Mouse (Mus musculus): Measurements from ENCODE around the gene Stk24. TPM values are rescaled to one million over a fixed set of nuclear protein-coding genes. Genes with fewer than 3 reads are reported as not detected.
"Not testable (repeated sequence)": the region's sequence is repeated elsewhere in the genome, so short reads cannot be mapped to it uniquely, and the experiment has no call there.

Stk24 gene
- total RNA-seq (2014; fragmentation: Nextera tagmentation) = 87.1 and 141 TPM in 2 replicates
- 63.5 and 70.6 TPM in 2 replicates for total RNA-seq (2017)

GRCm38 (mm10) chr14:121379827-121380145, at the start of gene Stk24:
Gene Stk24 (minus strand): TSS chr14:121380011.
- ATAC-seq (replicated peaks; ENCODE audit: poor library complexity, severe bottlenecking) = peak; percentile 31

DNA sequence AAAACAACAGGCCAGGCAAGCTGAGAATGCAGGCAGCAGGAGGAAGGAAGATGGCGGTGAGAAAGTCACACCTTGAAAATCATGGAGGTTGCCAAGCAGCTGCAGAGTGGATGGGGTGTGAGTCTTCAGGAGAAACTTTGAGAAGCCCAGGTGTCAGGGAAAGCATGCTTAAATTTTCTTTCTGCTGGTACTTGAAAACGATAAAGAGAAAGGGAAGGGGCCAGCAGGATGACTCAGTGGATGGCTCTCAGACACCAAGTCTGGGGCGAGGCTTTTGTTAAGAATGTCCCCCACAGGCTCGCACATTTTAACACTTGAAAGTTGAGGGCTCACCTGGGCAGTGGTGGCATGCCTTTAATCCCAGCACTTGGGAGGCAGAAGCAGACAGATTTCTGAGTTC, 48.3 kb upstream of the Stk24 start:
- ATAC-seq (replicated peaks; ENCODE audit: poor library complexity, severe bottlenecking) = no peak

DNA sequence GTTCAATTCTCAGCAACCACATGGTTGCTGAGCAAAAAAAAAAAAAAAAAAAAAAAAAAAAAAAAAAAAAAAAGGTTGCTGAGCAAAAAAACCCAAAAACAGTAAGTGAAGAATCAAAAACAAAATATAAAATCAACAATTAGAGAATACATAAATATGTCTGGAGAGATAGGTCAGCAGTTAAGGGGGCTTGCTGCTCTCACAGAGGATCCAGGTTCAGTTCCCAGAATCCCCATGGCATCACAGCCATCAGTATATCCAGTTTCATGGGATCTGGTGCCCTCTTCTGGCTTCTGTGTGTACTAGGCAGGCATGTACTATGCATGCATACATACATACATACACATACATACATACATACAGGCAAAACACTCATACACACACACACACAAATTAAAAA, 46.9 kb upstream of the Stk24 start:
- peak; percentile 32 for ATAC-seq (replicated peaks; ENCODE audit: poor library complexity, severe bottlenecking)

DNA sequence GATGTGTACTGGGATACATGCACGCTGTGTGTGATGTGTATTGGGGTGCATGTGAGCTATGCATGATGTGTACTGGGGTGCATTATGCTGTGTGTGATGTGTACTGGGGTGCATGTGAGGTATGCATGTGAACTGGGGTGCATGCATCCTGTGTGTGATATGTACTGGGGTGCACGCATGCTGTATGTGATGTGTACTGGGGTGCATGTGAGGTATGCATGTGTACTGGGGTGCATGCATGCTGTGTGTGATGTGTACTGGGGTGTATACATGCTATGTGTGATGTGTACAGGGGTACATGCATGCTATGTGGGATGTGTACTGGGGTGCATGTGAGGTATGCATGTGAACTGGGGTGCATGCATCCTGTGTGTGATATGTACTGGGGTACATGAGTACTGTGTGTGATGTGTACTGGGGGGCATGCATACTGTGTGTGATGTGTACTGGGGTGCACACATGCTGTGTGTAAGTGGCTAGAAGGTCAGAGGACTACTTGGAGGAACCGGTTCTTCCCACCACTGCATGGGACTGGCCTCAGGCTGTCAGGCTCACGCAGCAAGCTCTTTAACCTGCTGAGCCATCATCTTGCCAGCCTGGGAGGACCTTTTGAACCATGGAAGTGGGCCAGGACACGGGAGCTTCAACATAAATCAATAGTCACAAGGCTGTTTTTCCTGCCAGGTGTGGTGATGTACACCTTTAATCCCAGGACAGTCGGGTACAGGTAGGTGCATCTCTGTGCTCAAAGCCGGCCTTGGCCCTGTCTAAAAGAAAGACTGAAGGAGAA, 45.4 kb upstream of the Stk24 start:
- no peak for ATAC-seq (replicated peaks; ENCODE audit: poor library complexity, severe bottlenecking)

DNA sequence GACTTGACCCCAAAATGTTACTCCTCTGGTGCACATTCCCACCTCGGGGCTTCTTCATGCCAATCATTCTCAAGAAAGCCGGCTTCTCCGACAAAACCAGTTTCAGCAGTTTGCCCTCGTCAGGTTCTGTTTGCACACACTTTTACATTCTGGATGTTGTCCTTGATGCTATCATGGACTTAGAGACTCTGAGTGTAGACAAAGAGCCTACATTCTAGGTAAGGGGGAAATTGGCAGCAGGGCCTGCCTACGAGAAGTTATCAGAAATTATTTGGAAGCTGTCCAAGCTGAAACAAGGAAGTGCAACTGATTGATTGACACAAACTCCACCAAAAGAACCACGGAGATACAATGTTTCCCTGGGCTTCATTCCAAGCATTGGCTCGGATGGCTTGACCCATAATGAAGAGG, 43.5 kb upstream of the Stk24 start:
- peak; percentile 66 for ATAC-seq (replicated peaks; ENCODE audit: poor library complexity, severe bottlenecking)

DNA sequence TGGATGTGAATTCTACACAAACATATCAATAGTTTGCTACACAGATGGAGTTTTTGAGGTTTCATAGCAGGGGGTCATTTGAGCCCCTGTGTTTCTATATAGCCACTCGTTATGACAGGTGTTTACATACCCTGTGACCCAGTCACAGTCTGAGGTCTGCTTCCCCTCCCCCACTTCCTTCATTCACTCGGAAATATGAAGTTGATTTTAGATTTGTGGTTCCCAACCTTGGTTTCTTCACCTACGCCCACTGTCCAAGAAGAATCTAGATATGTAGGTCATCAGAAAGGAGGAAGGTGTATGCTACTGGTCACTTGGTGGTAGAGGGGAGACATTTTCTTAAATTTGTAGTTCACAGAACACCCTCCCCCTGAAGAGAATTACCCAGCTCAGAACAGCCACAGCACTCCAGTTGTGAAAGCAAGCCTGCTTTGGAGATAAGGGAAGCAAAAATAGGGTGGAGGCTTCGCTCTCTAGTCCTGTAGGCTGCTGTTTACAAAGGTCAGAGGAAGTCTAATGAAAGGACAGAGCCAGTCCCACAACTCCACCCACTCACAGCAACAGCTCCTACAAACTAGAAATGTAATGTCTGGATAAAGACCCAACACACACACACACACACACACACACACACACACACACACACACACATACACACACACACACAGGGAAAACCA, 43.0 kb upstream of the Stk24 start:
- ATAC-seq (replicated peaks; ENCODE audit: poor library complexity, severe bottlenecking) = peak; percentile 69

DNA sequence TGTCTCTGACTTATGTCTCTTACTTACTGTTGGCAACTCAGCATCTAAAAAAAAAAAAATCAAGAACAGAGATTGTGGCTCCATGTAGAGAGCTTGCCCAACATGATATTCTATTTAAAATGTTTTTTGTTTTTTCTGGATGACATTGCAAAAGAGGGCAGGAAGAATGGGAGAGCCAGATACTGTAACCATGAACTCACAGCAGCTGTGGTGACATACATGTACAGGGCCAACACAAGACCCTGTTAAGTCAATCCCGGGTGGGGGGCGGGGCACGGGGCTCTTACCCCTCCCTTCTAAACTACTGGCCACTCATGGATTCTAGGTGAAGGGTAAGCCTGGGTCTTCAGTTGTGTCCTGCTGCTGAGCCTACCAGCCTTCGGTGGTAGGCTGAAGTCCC, 42.2 kb upstream of the Stk24 start:
- ATAC-seq (replicated peaks; ENCODE audit: poor library complexity, severe bottlenecking) = peak; percentile 30; the same call in 1 of the 2 replicates

DNA sequence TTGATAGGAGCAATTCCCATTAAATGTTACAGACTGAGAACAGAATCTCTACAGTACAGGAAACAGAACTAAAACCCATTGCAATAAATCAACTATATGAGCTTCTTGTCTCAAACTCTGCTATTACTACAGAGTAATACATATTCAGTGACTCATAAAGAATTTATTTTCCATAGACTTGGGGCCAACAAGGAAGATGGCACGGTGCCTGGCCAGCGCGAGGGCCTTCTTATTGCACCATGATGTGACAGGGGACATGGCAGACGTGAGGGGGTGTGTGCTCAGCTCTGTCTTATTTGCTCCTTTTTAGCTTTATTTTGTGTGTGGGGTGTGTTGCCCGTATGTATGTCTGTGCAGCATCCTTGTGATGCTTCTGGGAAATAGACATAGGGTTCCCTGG, 37.8 kb upstream of the Stk24 start:
- 0 out of 2 replicates have a peak, but pooled peaks have one; percentile 34 for ATAC-seq (replicated peaks; ENCODE audit: poor library complexity, severe bottlenecking)

- peak; percentile 61 for ATAC-seq (replicated peaks; ENCODE audit: poor library complexity, severe bottlenecking)
Observed at GRCm38 (mm10) chr14:121416626-121417319, 37.0 kb upstream of the Stk24 start.

GRCm38 (mm10) chr14:121414635-121415241, 34.9 kb upstream of the Stk24 start:
- ATAC-seq (replicated peaks; ENCODE audit: poor library complexity, severe bottlenecking) = no peak

DNA sequence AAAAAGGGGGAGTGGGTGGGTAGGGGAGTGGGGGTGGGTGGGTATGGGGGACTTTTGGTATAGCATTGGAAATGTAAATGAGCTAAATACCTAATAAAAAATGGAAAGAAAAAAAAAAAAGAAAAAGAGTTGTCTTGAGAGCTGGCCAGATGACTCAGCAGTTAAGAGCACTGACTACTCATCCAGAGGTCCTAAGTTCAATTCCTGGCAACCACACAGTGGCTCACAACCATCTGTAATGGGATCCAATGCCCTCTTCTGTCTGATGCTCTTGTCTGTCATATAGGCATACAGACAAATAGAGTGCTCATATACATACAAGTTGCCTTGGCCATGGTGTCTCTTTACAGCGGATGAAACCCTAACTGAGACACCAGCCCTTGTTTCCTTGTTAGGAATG, 33.9 kb upstream of the Stk24 start:
- not testable (repeated sequence) for ATAC-seq (replicated peaks; ENCODE audit: poor library complexity, severe bottlenecking)

DNA sequence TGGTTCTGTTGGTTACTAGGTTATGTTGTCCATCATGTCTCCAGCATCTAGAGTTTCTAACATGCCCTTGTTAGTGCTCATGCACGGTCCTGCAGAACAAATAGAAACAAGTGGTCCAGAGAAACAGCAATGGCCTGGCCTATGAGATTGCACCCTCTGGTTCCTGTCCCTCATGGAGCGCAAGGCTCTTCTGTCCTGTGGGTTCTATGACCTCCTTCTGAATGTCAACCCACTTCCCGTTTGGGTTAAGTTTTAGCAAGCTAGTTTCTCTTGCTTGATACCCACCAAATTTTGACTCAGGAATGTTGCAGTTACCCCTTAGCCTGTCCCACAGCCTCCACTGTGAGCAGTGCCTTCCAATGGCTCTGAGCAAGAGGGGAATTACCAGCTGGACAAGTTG, 29.1 kb upstream of the Stk24 start:
- ATAC-seq (replicated peaks; ENCODE audit: poor library complexity, severe bottlenecking) = peak; percentile 63

DNA sequence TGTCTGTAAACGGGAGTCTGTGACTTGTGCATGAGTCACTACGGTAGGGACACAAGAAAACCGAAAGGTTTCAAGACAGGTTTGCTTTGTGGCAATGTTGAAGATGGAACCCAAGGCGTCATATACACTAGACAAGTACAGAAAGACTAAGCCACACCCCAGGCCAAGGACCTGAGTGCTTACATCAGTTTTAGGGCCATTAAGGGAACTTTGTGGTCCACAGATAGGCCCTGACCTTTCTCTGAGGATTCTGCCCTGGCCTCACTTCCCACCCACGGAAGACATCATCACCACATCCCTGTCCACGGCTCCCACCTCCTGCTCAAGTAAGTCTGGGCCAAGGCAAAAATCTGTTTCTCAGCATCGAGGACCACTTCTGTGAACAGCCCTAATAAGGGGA, 27.1 kb upstream of the Stk24 start:
- ATAC-seq (replicated peaks; ENCODE audit: poor library complexity, severe bottlenecking) = no peak

DNA sequence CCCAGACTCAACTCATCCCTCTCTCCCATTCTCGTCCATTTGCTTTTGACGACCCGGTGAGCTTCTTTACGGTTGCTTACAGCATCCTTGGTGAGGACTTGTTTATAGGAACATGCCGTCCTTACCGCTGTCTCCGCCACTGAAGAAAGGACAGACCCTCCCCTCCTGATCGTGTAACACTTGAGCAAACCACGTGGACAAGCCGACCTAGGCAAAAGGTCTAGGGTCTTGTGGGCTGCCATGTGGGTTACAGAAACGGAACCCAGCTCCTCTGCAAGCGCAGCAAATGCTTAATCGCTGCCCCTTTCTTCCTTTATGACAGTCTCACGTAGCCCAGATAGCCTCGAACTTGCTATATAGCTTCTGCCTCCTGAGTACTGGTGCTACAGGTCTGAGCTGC, 25.7 kb upstream of the Stk24 start:
- peak; percentile 48 for ATAC-seq (replicated peaks; ENCODE audit: poor library complexity, severe bottlenecking)

- ATAC-seq (replicated peaks; ENCODE audit: poor library complexity, severe bottlenecking) = 0 out of 2 replicates have a peak, but pooled peaks have one; percentile 28
Observed at GRCm38 (mm10) chr14:121405120-121405519, 25.3 kb upstream of the Stk24 start.

- ATAC-seq (replicated peaks; ENCODE audit: poor library complexity, severe bottlenecking) = no peak
Observed at GRCm38 (mm10) chr14:121399676-121400075, 19.9 kb upstream of the Stk24 start.

GRCm38 (mm10) chr14:121397471-121397870, 17.7 kb upstream of the Stk24 start:
- no peak for ATAC-seq (replicated peaks; ENCODE audit: poor library complexity, severe bottlenecking)

DNA sequence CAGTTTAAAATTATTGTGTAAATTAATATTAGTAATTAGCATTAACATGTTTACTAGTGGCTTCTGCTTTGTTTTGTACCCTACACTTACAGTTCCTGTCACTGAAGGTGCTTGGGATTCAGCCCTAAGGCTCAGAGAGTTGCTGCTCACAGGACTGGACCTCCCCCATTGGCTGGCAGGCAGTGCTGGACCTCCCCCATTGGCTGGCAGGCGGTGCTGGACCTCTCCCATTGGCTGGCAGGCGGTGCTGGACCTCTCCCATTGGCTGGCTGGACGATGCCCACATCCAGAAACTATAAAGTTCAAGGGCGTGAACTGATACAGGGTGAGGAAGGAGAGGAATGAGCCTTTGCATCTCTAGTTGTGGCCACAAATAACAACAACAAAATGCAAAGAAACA, 15.3 kb upstream of the Stk24 start:
- ATAC-seq (replicated peaks; ENCODE audit: poor library complexity, severe bottlenecking) = no peak; the same call in 1 of the 2 replicates

DNA sequence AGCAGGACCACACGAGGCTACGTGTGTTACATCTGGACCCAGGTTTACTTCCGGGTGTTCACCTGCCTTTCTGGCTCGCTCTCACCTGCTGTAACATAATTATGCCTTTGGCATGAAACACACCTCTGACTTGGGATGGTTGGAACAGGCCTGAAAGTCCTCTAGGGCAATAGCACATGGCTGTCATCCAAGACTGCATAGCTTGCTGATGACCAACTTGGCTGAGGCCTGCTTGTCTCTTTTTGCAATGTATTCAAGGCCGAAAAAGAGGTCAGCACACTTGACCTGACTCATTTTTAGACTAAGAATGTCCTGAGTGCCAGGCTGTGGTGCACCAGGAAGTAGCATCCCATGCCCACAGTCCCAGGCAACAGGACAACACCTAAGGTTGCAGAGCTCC, 12.1 kb upstream of the Stk24 start:
- no peak for ATAC-seq (replicated peaks; ENCODE audit: poor library complexity, severe bottlenecking)

- no peak for ATAC-seq (replicated peaks; ENCODE audit: poor library complexity, severe bottlenecking)
Observed at GRCm38 (mm10) chr14:121387760-121388159, 7.9 kb upstream of the Stk24 start.

GRCm38 (mm10) chr14:121385440-121385839, 5.6 kb upstream of the Stk24 start:
- no peak for ATAC-seq (replicated peaks; ENCODE audit: poor library complexity, severe bottlenecking)

All from granulocyte monocyte progenitor cell, adult 5-6 weeks (primary cell).